Mouse (Mus musculus): ENCODE measurements around the gene Plekha1. TPM values are rescaled to one million over a fixed set of nuclear protein-coding genes. Genes with fewer than 3 reads are reported as not detected.

Gene Plekha1
- polyA plus RNA-seq, 1 experiment from 2014 or later = 34.9 TPM

DNA sequence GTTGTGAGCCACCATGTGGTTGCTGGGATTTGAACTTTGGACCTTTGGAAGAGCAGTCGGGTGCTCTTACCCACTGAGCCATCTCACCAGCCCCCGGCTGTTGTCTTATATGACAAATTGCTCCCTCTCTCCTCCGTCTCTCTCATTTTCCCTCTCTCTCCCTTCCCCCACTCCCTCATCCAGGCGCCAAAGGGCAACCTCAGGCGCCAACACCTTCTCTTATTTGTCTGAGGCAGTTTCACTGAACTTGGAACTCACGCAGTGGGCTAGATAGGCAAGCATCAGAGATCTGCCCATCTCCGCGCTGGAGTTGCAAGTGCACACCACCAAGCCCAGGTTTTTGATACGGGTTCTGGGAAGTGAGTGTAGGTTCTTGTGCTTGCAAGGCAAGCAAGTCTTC is 29.5 kb upstream of the Plekha1 start:
- WGBS = 76% methylated on average over 9 of the region's 9 CpGs
- Histone ChIP-seq H3K4me1 (peaks cover 43% of the 10 kb centered on the region), H3K9ac (no peak overlapping the region), H3K4me3 (replicated peaks) (no peak overlapping the region), H3K36me3 (replicated peaks) (no peaks in the 10 kb centered on the region), H3K9me3 (no peaks in the 10 kb centered on the region), H3K27me3 (peaks cover 84% of the 10 kb centered on the region), H3K4me2 (no peak overlapping the region), H3K27ac (no peak overlapping the region)
- no peak for ATAC-seq (ENCODE audit: low FRiP score)

DNA sequence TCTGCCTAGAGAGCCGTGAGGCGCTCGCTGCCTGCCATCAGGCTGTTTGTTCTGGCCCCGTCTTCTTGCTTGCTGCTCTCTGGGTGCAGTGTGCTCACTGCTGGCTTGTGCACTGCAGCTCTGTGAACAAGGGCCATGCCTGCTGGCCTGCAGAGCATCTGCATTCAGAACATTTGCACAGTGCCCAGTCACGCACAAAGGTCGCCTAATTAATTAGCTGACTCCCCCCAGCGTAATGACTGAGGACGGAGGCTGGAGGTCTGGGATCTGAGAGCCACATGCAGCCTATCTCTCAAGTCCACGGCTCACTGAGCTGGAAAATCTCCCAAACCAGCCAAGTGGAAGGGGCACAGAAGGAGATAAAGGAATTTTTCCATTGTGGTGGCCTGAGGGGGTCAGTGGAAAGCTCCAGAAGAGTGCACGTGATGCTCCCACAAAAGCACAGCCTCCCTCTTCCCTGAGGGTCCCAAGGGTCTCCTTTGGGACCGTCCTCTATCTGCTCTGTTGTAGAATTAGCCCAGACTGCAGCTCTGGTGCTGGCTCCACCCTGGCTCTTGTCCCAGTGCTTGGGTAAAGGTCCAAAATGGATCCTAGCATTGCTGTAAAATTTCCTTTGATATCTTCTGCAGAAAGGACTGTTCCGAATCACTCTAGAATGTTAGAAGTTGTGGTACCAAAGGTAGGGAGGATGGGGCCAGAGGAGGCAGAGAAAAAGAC is 27.5 kb upstream of the Plekha1 start:
- Histone ChIP-seq H3K36me3 (replicated peaks) (no peaks in the 10 kb centered on the region), H3K27me3 (peaks cover 71% of the 10 kb centered on the region), H3K27ac (peak overlapping the region; percentile 56; the same call in 1 of the 2 replicates), H3K9ac (no peak overlapping the region), H3K4me1 (peaks cover 43% of the 10 kb centered on the region), H3K4me2 (peak overlapping the region; percentile 1; the same call in 1 of the 2 replicates), H3K9me3 (no peaks in the 10 kb centered on the region), H3K4me3 (replicated peaks) (no peak overlapping the region)
- 7% methylated on average over 12 of the region's 12 CpGs for WGBS
- ATAC-seq (ENCODE audit: low FRiP score) = peak; percentile 74

DNA sequence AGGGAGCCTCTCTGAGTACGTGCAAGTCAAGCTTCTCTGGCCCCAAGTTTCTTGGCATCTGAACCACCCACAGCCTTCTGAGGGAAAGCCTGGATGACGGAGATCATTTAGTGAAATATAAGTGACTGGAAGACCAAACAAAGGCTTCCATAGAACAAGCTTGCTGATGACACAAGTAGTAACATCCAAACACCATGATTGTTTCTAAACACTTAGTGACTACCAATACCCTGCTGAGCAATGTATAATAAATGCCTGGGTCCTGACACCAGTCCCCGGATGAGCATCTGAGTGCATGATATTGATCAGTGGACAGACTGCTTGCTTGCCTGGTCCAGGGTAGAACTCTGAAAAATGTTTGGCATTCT is 26.9 kb upstream of the Plekha1 start:
- peaks cover 66% of the 10 kb centered on the region for H3K27me3 ChIP-seq
- H3K36me3 ChIP-seq (replicated peaks) = no peaks in the 10 kb centered on the region
- WGBS = 36% methylated on average over 3 of the region's 3 CpGs
- H3K9ac ChIP-seq = no peak overlapping the region
- ATAC-seq (ENCODE audit: low FRiP score) = no peak
- H3K9me3 ChIP-seq = no peaks in the 10 kb centered on the region
- peak overlapping the region; percentile 16; the same call in 1 of the 2 replicates for H3K27ac ChIP-seq
- H3K4me2 ChIP-seq = no peak overlapping the region
- H3K4me1 ChIP-seq = peaks cover 43% of the 10 kb centered on the region
- no peak overlapping the region for H3K4me3 ChIP-seq (replicated peaks)

DNA sequence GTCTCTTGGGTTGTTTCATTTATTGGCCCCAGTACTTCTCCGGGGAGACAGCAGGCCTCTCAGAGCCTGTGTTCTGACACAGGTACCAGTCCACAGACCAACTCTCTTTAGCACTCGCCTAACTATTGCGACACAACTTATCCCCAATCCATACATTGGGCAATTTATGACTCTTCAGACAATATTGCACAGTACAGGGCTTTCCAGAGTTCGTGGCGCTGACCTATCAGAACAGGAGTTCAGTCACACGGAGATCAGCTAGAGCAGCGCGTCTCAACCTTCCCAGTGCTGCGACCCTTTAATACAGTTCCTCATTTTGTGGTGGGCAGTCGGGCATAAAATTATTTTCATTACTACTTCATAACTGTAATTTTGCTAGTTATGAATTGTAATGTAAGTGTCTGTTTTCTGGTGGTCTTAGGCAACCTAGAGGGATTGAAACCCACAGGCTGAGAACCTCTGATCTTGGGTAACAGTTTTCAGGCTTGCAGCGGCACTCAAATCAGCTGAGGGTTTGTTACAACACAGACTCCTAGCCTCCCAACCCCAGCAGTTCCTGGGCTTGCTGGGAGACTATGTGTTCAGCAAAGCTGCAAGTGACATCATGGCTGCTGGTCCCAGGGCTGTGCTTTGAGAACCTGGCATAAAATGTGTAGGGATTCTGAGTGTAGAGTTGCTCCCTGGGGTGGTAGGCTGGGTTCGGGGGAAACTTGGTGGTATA is 26.0 kb upstream of the Plekha1 start:
- H3K27me3 ChIP-seq = peaks cover 57% of the 10 kb centered on the region
- no peaks in the 10 kb centered on the region for H3K36me3 ChIP-seq (replicated peaks)
- H3K4me2 ChIP-seq = no peak overlapping the region
- WGBS = 95% methylated on average over 12 of the region's 12 CpGs
- H3K4me3 ChIP-seq (replicated peaks) = no peak overlapping the region
- H3K4me1 ChIP-seq = peaks cover 38% of the 10 kb centered on the region
- no peak overlapping the region for H3K9ac ChIP-seq
- H3K9me3 ChIP-seq = no peaks in the 10 kb centered on the region
- no peak overlapping the region for H3K27ac ChIP-seq
- no peak for ATAC-seq (ENCODE audit: low FRiP score)

DNA sequence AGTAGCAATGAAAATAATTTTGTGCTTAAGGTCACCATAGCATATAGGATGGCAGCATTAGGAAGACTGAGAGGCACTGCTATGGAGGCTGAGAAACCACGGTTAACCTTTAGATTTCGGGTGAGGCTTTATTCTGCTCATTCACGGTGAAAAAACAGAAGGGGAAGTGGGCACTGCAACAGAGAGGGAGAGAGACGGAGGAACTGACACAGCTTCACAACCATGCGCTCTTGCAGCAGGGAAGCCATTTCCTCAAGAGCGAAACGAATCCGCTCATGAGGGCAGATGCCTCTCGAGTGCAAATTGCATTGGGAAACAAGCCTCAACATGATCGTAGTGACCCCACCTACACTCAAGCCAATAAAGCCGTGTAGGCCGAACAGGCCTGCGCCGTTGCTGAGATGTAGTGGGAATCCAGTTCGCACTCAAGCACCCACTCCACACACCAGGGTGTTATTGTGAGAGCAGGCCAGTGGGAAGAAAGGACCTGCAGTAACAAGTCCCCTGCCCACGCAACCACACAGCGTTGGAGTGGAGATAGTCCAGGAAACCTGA is 18.3 kb upstream of the Plekha1 start:
- H3K9me3 ChIP-seq = no peaks in the 10 kb centered on the region
- H3K4me1 ChIP-seq = no peaks in the 10 kb centered on the region
- H3K9ac ChIP-seq = no peak overlapping the region
- 0 out of 2 replicates have a peak, but pooled peaks cover 3% of the 10 kb centered on the region for H3K27me3 ChIP-seq
- no peak for ATAC-seq (ENCODE audit: low FRiP score)
- no peak overlapping the region for H3K4me2 ChIP-seq
- H3K36me3 ChIP-seq (replicated peaks) = no peaks in the 10 kb centered on the region
- no peak overlapping the region for H3K4me3 ChIP-seq (replicated peaks)
- WGBS = 90% methylated on average over 17 of the region's 17 CpGs
- no peak overlapping the region for H3K27ac ChIP-seq

DNA sequence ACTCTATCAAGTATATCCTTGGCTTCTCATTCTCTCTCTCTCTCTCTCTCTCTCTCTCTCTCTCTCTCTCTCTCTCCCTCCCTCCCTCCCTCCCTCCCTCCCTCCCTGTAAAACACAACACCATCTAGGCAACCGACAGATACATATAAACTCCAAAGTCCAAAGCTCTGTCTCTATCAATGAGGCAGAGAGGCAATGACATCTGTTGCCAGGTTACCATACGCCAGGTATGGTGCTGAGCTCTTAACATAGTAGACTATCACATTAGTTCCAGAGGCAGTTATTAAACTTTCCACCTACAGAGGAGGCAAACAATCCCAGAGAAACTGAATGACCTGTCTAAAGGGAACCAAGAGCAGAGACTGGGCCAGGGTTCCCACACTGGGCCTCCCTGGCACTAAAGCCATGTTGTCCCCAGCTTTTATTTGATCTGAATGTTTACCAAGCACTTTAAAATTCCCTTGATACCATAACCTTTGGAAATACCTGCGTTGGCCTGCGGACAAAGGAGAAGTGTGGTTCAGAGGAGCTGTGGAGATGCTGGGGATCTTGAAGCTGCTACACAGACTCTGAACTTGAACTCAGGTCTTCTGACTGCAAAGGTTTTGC is 10.8 kb upstream of the Plekha1 start:
- Histone ChIP-seq H3K27ac (no peak overlapping the region), H3K9ac (no peak overlapping the region), H3K36me3 (replicated peaks) (no peaks in the 10 kb centered on the region), H3K4me2 (no peak overlapping the region), H3K27me3 (no peaks in the 10 kb centered on the region), H3K4me3 (replicated peaks) (no peak overlapping the region), H3K4me1 (peaks cover 13% of the 10 kb centered on the region), H3K9me3 (no peaks in the 10 kb centered on the region)
- no peak for ATAC-seq (ENCODE audit: low FRiP score)
- 77% methylated on average over 4 of the region's 4 CpGs for WGBS

DNA sequence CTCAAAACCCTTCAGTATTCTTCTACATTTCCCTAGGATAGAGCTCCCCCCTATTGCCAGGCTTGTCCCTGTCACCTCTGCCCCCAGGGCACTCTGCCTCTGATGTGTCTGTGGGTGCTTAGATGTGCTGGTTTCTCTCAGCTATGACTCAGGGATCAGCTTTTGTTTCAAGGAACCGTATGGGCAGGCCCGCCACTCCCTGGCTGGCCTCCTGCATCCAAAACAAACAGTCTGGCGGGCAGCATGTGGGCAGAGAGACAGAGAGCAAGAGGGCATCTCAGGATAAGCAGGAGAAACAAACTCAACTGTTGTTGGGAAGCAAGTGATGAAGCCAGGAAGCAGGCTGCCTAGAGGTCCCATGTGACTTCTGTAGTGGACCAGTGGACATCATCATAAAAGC is 9.9 kb upstream of the Plekha1 start:
- Histone ChIP-seq H3K4me1 (peaks cover 22% of the 10 kb centered on the region), H3K27ac (no peak overlapping the region), H3K9ac (no peak overlapping the region), H3K4me2 (no peak overlapping the region), H3K4me3 (replicated peaks) (no peak overlapping the region), H3K9me3 (no peaks in the 10 kb centered on the region), H3K36me3 (replicated peaks) (no peaks in the 10 kb centered on the region), H3K27me3 (no peaks in the 10 kb centered on the region)
- no peak for ATAC-seq (ENCODE audit: low FRiP score)
- WGBS = 47% methylated on average over 3 of the region's 3 CpGs

DNA sequence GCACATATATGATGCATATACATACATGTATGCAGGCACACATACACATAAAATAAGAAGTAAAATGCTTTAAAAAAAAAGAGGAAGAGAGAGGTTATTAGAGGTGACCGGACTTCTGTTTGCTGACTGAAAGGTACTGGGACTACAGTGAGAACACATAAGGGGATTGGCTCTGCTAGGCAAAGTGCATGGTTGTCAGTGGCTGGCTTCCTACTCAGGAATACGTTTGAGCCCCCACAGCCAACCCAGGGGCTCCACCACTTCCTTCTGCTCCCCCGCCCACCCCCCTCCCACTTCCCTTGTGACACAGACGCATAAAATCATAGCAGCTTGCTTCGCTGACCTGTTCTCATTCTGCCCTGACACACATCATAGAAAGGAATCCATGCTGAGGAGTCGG is 7.6 kb upstream of the Plekha1 start:
- H3K27ac ChIP-seq = no peak overlapping the region
- H3K36me3 ChIP-seq (replicated peaks) = no peaks in the 10 kb centered on the region
- H3K27me3 ChIP-seq = 0 out of 2 replicates have a peak, but pooled peaks cover 4% of the 10 kb centered on the region
- ATAC-seq (ENCODE audit: low FRiP score) = no peak
- H3K4me3 ChIP-seq (replicated peaks) = no peak overlapping the region
- H3K4me2 ChIP-seq = no peak overlapping the region
- peaks cover 29% of the 10 kb centered on the region for H3K4me1 ChIP-seq
- no peak overlapping the region for H3K9ac ChIP-seq
- 78% methylated on average over 6 of the region's 6 CpGs for WGBS
- no peaks in the 10 kb centered on the region for H3K9me3 ChIP-seq

DNA sequence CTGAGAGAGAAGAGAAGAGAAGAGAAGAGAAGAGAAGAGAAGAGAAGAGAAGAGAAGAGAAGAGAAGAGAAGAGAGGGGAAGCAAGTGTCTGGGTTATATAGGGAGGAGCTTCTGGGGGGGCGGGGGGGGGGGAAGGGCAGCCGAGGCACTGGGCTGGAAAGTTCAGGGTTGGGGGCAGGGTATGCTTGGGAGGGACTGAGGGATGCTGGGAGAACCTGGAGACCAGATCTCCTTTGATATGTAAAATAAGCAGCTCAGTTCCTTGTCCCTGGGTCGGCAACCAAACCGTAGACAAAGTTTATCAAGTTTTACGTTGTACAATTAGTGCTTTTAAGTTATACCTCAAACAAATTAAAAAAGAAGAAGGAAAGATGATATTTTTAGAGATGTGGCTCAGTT is 5.6 kb upstream of the Plekha1 start:
- ATAC-seq (ENCODE audit: low FRiP score) = no peak
- Histone ChIP-seq H3K27me3 (peaks cover 19% of the 10 kb centered on the region), H3K27ac (no peak overlapping the region), H3K36me3 (replicated peaks) (no peaks in the 10 kb centered on the region), H3K4me3 (replicated peaks) (no peak overlapping the region), H3K4me1 (peaks cover 27% of the 10 kb centered on the region), H3K9ac (no peak overlapping the region), H3K9me3 (no peaks in the 10 kb centered on the region), H3K4me2 (no peak overlapping the region)
- WGBS = 20% methylated on average over 4 of the region's 5 CpGs

DNA sequence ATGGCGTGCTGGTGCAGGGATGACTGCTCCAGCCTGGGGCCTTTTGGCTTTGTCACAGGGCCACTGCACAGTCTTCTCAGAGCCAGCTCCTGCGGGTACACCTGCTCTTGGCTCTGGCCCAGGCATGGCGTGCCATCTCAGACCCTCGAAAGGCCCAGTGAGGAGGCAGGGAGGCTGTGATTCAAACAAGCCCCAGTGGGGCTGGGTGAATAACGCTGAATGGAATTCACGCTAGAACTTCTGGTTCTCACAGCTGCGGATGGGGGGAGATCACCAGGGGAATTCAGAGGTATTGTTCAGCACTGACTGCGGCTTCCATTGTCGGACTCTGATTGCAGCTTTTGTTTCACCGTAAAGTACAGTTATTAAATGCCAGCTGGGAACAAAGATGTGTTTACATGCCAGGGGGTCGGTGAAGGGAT is 4.8 kb upstream of the Plekha1 start:
- Histone ChIP-seq H3K4me2 (peak overlapping the region; percentile 13; the same call in 1 of the 2 replicates), H3K9me3 (no peaks in the 10 kb centered on the region), H3K36me3 (replicated peaks) (no peaks in the 10 kb centered on the region), H3K4me3 (replicated peaks) (no peak overlapping the region), H3K4me1 (peaks cover 22% of the 10 kb centered on the region), H3K27ac (peak overlapping the region; percentile 59), H3K27me3 (peaks cover 19% of the 10 kb centered on the region), H3K9ac (no peak overlapping the region)
- no peak for ATAC-seq (ENCODE audit: low FRiP score)
- WGBS = 15% methylated on average over 11 of the region's 11 CpGs

DNA sequence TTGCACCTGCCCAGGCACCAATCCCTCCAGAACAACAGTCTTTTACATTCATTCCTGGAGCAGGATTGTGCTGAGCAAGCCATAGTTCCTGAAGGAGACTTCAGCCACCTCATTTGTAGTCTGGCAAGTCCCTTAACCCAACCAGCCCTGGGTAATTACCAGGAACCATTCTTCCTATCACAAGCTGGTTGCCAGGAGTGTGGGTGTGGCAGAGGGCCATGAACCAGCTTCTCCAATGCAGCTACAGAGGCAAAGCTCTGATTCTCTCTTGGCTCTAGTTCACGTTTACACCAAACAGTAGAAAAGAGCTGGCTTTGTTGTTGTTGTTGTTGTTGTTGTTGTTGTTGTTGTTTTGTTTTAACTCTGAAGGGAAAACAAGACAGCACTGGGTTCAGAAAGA is 3.1 kb upstream of the Plekha1 start:
- ATAC-seq (ENCODE audit: low FRiP score) = no peak
- H3K27me3 ChIP-seq = peaks cover 23% of the 10 kb centered on the region
- H3K4me3 ChIP-seq (replicated peaks) = no peak overlapping the region
- H3K9me3 ChIP-seq = no peaks in the 10 kb centered on the region
- no peak overlapping the region for H3K4me2 ChIP-seq
- WGBS = 73% methylated on average over 1 of the region's 1 CpGs
- H3K9ac ChIP-seq = no peak overlapping the region
- peaks cover 27% of the 10 kb centered on the region for H3K4me1 ChIP-seq
- no peaks in the 10 kb centered on the region for H3K36me3 ChIP-seq (replicated peaks)
- no peak overlapping the region for H3K27ac ChIP-seq

DNA sequence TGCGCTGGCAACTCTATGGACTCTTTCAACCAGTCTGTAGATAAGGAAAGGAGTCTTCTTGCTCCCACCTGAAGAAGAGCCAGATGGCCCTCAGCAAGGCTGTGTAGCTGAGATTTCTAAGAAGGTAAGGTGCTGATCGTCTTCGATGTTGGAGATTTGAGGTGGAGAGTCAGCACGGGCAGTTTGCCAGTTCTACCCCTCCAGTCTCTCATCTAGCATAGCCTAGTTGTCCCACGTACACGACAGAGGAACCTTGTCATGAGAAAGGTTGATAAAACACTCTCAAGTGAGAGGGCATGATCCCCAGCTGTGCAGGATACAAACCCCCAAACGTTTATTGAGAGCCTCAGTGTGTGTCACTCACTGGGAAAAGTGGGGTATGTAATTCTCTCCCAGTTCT is 845 bp upstream of the Plekha1 start:
- Histone ChIP-seq H3K36me3 (replicated peaks) (no peaks in the 10 kb centered on the region), H3K4me2 (no peak overlapping the region), H3K4me1 (peaks cover 24% of the 10 kb centered on the region), H3K9ac (no peak overlapping the region), H3K27ac (no peak overlapping the region), H3K9me3 (no peaks in the 10 kb centered on the region), H3K27me3 (peaks cover 23% of the 10 kb centered on the region), H3K4me3 (replicated peaks) (no peak overlapping the region)
- ATAC-seq (ENCODE audit: low FRiP score) = no peak
- 77% methylated on average over 7 of the region's 7 CpGs for WGBS
